In the genomic region with DNA sequence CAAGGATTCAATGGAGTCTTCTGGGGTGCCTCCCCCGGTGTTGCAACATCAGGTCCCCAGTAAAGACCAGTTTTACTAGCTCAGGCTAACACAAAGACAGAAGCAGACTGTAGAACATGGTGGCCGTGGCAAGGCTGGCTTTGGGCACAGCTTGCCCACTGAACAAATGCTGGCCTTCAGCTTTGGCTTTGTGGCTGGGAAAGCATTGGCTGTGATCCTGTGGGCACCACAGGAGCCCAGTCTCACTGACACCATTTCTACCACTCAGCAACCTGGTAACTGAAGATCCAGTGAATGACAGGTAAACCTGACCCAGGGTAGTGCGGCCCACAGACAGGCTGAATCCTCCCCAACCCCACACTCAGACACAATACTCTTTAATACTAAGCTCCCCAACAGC, we compare ENCODE assay signal across 17 mouse cellular contexts.
A peak's percentile ranks its signal among the peaks of the same experiment; 100 is the strongest.
DNase-seq lines count a peak whose midpoint lies in the region; ATAC-seq lines count a peak whose summit lies in the region.
"Had no signal": no experiment of that assay in that cellular context is flagged by ENCODE, and none has a peak within 500 bp of the region (broad histone marks: within the 10 kb centered on the region; RNA-seq: fewer than 3 reads in every experiment).

No protein-coding gene starts in this region.

- H3K4me2 ChIP-seq in kidney, embryonic 15.5 days: no peak overlapping the region
- H3K4me2 ChIP-seq in midbrain, embryonic 14.5 days (ENCODE audit: low read length): no peak overlapping the region
- H3K4me2 ChIP-seq: embryonic facial prominence, embryonic 13.5 days; forebrain, embryonic 12.5 days; heart, embryonic 12.5 days; hindbrain, embryonic 14.5 days had no signal

- no peak for ATAC-seq in kidney, embryonic 15.5 days (replicated peaks; ENCODE audit: low FRiP score)
- no peak for ATAC-seq in midbrain, embryonic 14.5 days (ENCODE audit: low FRiP score, low TSS enrichment)
- ATAC-seq: forebrain, embryonic 16.5 days; intestine, embryonic 16.5 days had no signal

- 94% methylated on average over 3 of the region's 3 CpGs for WGBS in kidney, embryonic 15.5 days
- WGBS in midbrain, embryonic 14.5 days: 95% methylated on average over 3 of the region's 3 CpGs

- H3K9ac ChIP-seq in kidney, embryonic 15.5 days: no peak overlapping the region
- no peak overlapping the region for H3K9ac ChIP-seq in midbrain, embryonic 14.5 days (replicated peaks; ENCODE audit: low read length)
- H3K9ac ChIP-seq: embryonic facial prominence, embryonic 13.5 days; forebrain, embryonic 12.5 days; heart, embryonic 12.5 days; hindbrain, embryonic 14.5 days had no signal

- no peak overlapping the region for H3K4me3 ChIP-seq in kidney, embryonic 15.5 days (replicated peaks)
- H3K4me3 ChIP-seq in midbrain, embryonic 14.5 days (replicated peaks; ENCODE audit: low read depth, low read length): no peak overlapping the region
- H3K4me3 ChIP-seq: embryonic facial prominence, embryonic 13.5 days; forebrain, embryonic 12.5 days; gastrocnemius, adult 2 months; heart, embryonic 12.5 days; hindbrain, embryonic 10.5 days had no signal

- H3K4me1 ChIP-seq in kidney, embryonic 15.5 days: peaks cover 4% of the 10 kb centered on the region
- H3K4me1 ChIP-seq in midbrain, embryonic 14.5 days (ENCODE audit: control insufficient read depth, insufficient read depth, low read length): no peaks in the 10 kb centered on the region
- H3K4me1 ChIP-seq: forebrain, embryonic 12.5 days; hindbrain, embryonic 10.5 days had no signal

- H3K27ac ChIP-seq in kidney, embryonic 15.5 days: no peak overlapping the region
- no peak overlapping the region for H3K27ac ChIP-seq in midbrain, embryonic 14.5 days (replicated peaks; ENCODE audit: low read depth, low read length)
- H3K27ac ChIP-seq: embryonic facial prominence, embryonic 13.5 days; forebrain, embryonic 12.5 days; gastrocnemius, adult 2 months; hindbrain, embryonic 10.5 days; hindbrain, embryonic 14.5 days had no signal

- H3K27me3 ChIP-seq in kidney, embryonic 15.5 days: no peaks in the 10 kb centered on the region
- H3K27me3 ChIP-seq in midbrain, embryonic 14.5 days (ENCODE audit: control insufficient read depth, insufficient read depth, low read length): no peaks in the 10 kb centered on the region
- H3K27me3 ChIP-seq: embryonic facial prominence, embryonic 13.5 days; forebrain, embryonic 12.5 days had no signal

- peaks cover 15% of the 10 kb centered on the region for H3K36me3 ChIP-seq in kidney, embryonic 15.5 days
- peaks cover 13% of the 10 kb centered on the region for H3K36me3 ChIP-seq in midbrain, embryonic 14.5 days (ENCODE audit: control insufficient read depth, insufficient read depth, low read length)
- H3K36me3 ChIP-seq: heart, embryonic 12.5 days had no signal

- H3K9me3 ChIP-seq in kidney, embryonic 15.5 days (replicated peaks): no peaks in the 10 kb centered on the region
- no peaks in the 10 kb centered on the region for H3K9me3 ChIP-seq in midbrain, embryonic 14.5 days (ENCODE audit: control insufficient read depth, low read length)
- H3K9me3 ChIP-seq: embryonic facial prominence, embryonic 13.5 days; forebrain, embryonic 12.5 days; heart, embryonic 12.5 days; hindbrain, embryonic 10.5 days had no signal

- DNase-seq in brain, adult 2 months (ENCODE audit: low read depth, low spot score): peak; percentile 91
- DNase-seq in cerebellum, adult 18-20 months: peak; percentile 81 to 83
- peak; percentile 90 for DNase-seq in cerebellum, adult 9-11 months
- peak; percentile 81 to 82 for DNase-seq in cerebellum, postnatal 36 days
- DNase-seq in liver: no peak
- no peak for DNase-seq in midbrain, embryonic 14.5 days
- DNase-seq: adrenal gland, postnatal 10 days; gastrocnemius, adult 2 months; gastrocnemius, postnatal 25 days had no signal

Comparison
In these comparisons a context has a peak if more than half of its experiments do, and no peak if none do; other contexts are left out.
1. DNase-seq: peak in brain, adult 2 months (single experiment), cerebellum, adult 18-20 months (2 of 2), cerebellum, adult 9-11 months (single experiment) and cerebellum, postnatal 36 days (2 of 2); none in liver (single experiment) and midbrain, embryonic 14.5 days (single experiment).